Mouse (Mus musculus) brain, embryonic 14.5 days (tissue): ENCODE results near the gene Sptb. TPM values are rescaled to one million over a fixed set of nuclear protein-coding genes. Genes with fewer than 3 reads are reported as not detected.

ENCODE experiments used
- DNase-seq: peaks from one replicate; pipeline ENCODE4 v3.0.0-alpha.2; 2011; ENCODE audit warnings: low read depth
- CTCF ChIP-seq: fragments of 200-500 bp; IDR thresholded peaks from 2 replicates; pipeline ENCODE4 v1.5.1; 2012; ENCODE audit warnings: inconsistent platforms, mild to moderate bottlenecking, moderate library complexity, borderline replicate concordance; ENCODE audit not compliant: insufficient read depth, insufficient read length; ENCODE audit errors: extremely low read depth
- POLR2A ChIP-seq: fragments of 200-500 bp; IDR thresholded peaks from 2 replicates; pipeline ENCODE4 v1.6.1; 2012; ENCODE audit warnings: mild to moderate bottlenecking, inconsistent platforms, borderline replicate concordance; ENCODE audit not compliant: poor library complexity, insufficient read depth, insufficient read length, severe bottlenecking; ENCODE audit errors: extremely low read depth
- polyA plus RNA-seq: library from polyadenylated mRNA; depleted of rRNA; stranded (reverse); fragments of >200 nt; gene quantifications from 2 replicates; pipeline ENCODE4 v1.2.3, GENCODE M21; 2012

Sptb gene
- polyA plus RNA-seq, 1 experiment = 8.4 TPM

DNA sequence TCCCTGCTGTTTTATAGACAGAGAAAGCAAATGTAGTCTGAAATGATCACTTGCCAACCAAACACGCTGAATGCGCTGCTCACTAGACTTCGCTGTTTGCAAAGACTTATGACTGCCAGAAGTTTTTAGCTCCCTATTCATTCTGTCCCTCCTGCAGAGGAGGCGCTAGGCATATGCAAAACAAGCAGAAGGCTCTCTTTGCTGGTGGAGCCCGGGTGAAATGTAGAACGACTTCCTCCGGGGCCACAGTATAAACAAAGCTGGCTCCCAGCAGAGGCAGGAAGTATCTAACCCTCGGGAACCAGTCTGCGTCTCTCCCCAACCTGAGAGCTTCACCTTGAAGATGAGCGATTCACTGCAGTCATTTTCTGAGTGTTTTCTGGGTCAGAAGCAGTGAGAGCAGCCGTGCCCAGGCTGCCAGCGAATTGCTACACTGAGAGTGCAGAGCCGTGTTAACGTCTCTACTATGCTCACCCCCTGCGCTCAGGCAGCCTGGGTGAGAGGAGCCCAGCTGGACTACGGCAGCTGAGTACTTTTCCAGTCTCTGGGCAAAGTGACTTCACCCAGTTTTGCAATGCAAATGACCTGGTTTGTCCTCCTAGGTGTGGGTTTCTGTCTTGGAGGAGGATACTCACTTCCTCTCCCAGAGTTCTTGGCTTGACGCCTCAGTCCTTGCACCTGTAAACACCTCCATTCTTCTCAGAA is 15.4 kb downstream of the Sptb start:
- no peak for TF ChIP-seq CTCF
- no peak for TF ChIP-seq POLR2A

DNA sequence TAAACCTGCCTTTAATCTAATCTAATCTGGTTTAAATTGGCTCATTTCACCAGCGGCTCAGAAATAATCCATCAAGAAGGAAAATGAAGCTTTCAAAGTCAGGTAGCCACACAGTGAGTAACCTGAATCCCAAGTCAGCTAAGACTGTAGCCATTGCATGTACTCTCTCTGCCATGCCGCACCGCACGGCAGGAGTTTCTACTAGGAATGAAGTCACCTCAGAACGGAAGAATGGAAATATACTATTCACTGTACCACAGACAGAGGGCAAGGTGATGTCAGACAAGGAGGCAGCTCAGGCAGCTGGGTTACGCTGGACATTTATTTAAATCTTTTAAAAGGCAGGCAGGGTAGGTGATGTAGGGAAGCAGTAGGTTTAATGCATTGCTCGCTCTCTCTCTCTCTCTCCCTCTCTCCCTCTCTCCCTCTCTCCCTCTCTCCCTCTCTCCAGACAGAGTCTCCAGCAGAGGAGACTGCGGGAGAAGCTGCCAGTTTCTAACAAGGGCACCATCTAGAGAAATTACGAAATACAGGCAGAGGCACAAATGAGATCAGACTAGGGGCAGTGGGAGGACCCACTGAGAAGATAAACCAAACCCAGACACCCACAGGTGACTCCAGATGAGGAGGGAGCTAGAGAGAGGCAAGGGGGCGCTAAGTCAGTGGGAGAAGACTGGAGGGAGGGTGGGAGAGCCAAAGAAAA is 22.7 kb downstream of the Sptb start:
- DNase-seq = no peak
- no peak for TF ChIP-seq POLR2A
- TF ChIP-seq CTCF = no peak

More for the DNA sequence above, 15.4 kb downstream of the Sptb start:
- DNase-seq = peak; percentile 72

DNA sequence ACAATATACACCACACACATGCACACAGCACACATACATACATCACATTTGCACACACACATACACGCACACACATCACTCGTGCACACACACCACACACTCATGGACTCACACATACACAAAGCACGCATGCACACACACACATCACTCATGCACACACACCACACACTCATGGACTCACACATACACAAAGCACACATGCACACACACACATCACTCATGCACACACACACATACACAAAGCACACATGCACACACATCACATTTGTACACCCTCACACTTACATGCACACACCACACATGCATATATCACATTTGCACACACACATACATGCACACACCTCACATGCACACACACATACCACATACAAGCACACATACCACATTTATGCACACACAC is 24.7 kb downstream of the Sptb start:
- TF ChIP-seq POLR2A (no peak), CTCF (no peak)

DNA sequence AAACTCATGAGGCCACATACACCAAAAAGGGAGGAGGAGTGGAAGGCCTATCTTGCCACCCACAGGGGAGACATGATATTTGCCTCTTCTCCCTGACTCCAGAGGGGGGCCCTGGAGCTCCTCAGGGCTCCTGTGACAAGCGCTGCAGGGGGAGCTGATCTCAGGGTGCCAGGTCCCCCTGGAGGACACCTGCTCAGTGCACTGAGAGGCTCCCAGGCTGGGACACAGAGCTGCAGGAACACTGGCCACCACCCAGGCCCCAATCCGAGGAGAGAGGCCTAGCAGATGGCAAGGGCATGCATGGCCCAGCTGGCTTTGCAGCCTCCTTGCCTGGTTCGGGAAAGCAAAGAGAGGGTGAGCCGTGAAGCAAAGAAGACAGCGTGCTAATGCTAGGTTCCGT is 25.9 kb downstream of the Sptb start:
- DNase-seq = no peak
- no peak for TF ChIP-seq CTCF
- TF ChIP-seq POLR2A = no peak

More for the DNA sequence above, 24.7 kb downstream of the Sptb start:
- DNase-seq = no peak

DNA sequence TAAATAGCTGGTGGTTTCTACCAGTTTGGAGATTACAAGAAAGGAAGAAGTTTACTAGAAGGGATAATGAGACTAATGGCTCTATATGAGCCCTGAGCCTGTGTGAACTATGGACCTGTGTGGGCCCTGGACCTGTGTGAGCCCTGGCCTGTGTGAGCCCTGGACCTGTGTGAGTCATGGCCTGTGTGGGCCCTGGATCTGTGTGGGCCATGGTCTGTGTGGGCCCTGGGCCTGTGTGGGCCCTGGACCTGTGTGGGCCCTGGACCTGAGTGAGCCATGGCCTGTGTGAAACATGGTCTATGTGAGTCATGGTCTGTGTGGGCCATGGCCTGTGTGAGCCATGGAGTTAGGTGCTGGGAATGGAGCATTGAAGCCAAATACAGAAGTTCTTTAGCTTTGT is 28.4 kb downstream of the Sptb start:
- no peak for DNase-seq
- no peak for TF ChIP-seq POLR2A
- no peak for TF ChIP-seq CTCF

DNA sequence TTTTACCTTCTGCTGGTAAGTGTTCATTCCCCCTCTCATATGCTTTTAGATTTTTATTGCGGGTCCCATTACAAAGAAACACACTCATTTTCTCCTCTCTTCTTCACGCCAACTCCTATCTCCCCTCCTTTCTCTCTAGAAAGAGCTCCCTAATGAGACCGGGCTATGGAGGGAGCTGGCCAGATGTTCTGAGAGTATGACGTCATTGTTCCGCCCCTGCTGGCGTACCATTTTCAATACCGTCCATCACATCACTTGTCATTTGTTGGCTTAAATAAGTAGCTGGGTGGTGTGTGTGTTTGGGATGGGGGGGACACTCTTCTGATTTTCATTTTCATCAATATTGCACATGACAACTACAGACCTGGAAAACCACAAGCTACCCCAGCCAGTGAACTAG is 33.3 kb downstream of the Sptb start:
- DNase-seq = no peak
- TF ChIP-seq POLR2A = no peak
- no peak for TF ChIP-seq CTCF

DNA sequence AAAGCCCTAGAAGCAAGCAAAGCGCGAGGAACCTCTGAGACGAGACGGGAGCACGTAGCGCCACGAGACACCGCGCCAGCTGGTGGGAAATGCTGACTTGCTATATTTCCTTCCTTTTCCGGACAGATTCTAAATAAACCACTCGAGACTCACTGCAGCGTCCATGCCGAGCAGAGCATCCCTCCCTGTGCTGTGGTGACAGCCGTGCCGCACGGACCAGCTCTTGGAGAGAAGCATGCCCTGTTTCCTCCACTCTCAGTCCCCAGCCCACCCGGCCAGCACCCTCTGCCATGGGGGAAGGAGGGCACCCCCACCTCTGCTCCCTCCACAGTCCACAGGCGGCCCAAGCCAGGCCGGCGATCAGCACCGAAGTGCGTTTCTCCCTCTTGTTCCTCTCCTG is 33.9 kb downstream of the Sptb start:
- peak; percentile 27 for DNase-seq
- TF ChIP-seq CTCF = no peak
- TF ChIP-seq POLR2A = no peak

DNA sequence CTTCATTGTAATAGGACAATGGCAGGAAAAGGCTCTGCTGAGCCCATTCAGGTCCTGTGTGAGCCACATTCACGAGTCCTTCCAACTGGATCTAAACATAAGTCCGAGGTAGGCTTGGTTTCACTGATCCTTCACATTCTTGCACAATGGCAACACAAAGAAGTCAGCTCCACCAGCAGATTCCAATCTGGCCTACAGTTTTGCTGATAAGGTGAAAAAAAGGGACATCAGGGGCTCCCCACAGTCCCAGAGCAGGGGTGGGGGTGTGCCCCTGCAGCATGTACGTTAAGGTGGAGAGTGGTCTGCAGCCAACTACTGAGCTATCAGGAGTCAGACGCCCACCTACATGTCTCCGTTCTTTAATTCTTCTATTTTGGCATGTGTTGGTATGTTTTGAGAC is 35.0 kb downstream of the Sptb start:
- TF ChIP-seq CTCF (no peak), POLR2A (no peak)
- no peak for DNase-seq

GRCm38 (mm10) chr12:76673794-76674222 is 36.5 kb downstream of the Sptb start:
- TF ChIP-seq CTCF (no peak), POLR2A (no peak)
- DNase-seq = no peak

DNA sequence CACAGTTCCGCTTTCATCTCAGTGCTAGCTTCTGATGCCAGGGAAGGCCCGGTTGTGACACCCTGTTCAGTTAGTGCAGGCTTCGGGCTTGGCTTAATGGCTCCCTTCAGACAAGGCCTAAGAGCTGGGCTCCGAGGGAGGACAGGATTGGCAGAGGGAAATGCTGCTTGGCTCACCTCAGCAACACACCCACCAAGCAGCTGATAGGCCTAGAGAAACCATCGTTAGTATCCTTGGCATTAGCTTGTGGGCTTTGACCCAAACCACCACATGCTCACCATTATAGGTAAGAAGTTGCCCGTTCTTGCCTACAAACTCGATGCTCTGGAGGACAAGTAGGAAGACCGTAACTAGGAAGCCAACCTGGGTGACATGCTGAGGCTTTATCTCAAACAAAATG is 38.3 kb downstream of the Sptb start:
- peak; percentile 33 for DNase-seq
- TF ChIP-seq POLR2A (no peak), CTCF (no peak)

GRCm38 (mm10) chr12:76670533-76671086 is 39.7 kb downstream of the Sptb start:
- DNase-seq = no peak
- no peak for TF ChIP-seq CTCF
- TF ChIP-seq POLR2A = no peak
